Mouse (Mus musculus) small intestine, adult 2 months (tissue): ENCODE measurements around the gene Olfr1102.

Experiments used
- CTCF ChIP-seq: fragments of 200-500 bp; IDR thresholded peaks from 2 replicates; pipeline ENCODE4 v1.5.1; 2012; ENCODE audit warnings: low read depth, mild to moderate bottlenecking, control low read depth, inconsistent platforms, low read length, moderate library complexity, mixed read lengths; ENCODE audit not compliant: insufficient replicate concordance, insufficient read length; ENCODE audit errors: extremely low read depth
- POLR2A ChIP-seq: fragments of 200-500 bp; IDR thresholded peaks from 2 replicates; pipeline ENCODE4 v1.6.1; 2012; ENCODE audit warnings: low read depth, mild to moderate bottlenecking, control low read depth, inconsistent platforms, low read length, moderate library complexity

DNA sequence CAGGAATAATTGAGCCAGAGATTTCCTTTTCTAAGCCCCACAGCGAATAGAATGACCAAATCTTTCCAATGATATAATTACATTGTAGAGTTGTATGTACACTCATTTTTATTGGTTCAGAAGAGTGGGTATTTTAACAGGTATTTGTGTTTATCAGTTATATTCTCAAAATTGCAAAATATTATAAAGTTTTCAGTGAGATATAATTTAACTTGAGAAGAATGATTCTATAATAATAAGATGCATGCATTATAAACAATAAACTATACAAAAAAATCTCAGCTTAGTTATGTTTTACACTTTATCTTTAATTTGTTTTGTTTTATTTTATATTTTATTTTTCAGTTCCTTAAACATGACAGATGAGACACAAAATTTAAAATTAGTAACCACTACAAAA, 37.6 kb upstream of the Olfr1102 start, which contains the start of gene Olfr1099:
- TF ChIP-seq CTCF, result no peak
- TF ChIP-seq POLR2A, result no peak
